In genomic region chr9:42920190-42920589, GRCm38 (mm10) we compare ENCODE assay signal across 18 mouse cellular contexts. TPM values are rescaled to one million over a fixed set of nuclear protein-coding genes. Genes with fewer than 3 reads are reported as not detected.
A peak's percentile ranks its signal among the peaks of the same experiment; 100 is the strongest.
DNase-seq lines count a peak whose midpoint lies in the region; ATAC-seq and TF ChIP-seq lines count a peak whose summit lies in the region.
"Had no signal": no experiment of that assay in that cellular context is flagged by ENCODE, and none has a peak within 500 bp of the region (broad histone marks: within the 10 kb centered on the region; RNA-seq: fewer than 3 reads in every experiment).

No protein-coding gene starts in this region.

- H3K4me2 ChIP-seq in heart, postnatal 0 days (ENCODE audit: low read depth, low read length) = no peak overlapping the region
- H3K4me2 ChIP-seq in stomach, postnatal 0 days (replicated peaks; ENCODE audit: low read depth) = no peak overlapping the region
- H3K4me2 ChIP-seq: embryonic facial prominence, embryonic 15.5 days; forebrain, embryonic 13.5 days; limb, embryonic 15.5 days; midbrain, embryonic 12.5 days; neural tube, embryonic 13.5 days had no signal

- TF ChIP-seq CTCF in heart, postnatal 0 days (IDR thresholded peaks at IDR 0.05; ENCODE audit: low read depth) = peak; percentile 15
- TF ChIP-seq CTCF in heart, adult 2 months (IDR thresholded peaks at IDR 0.05) = no peak
- peak; percentile 23 for TF ChIP-seq CTCF in left cerebral cortex, adult 2 months (IDR thresholded peaks at IDR 0.05)
- peak; percentile 43 for TF ChIP-seq CTCF in stomach, postnatal 0 days (IDR thresholded peaks at IDR 0.05; ENCODE audit: low read depth)

- no peak for TF ChIP-seq EP300 in heart, postnatal 0 days (IDR thresholded peaks at IDR 0.05; ENCODE audit: low read depth)
- TF ChIP-seq EP300 in heart, adult 2 months (IDR thresholded peaks at IDR 0.05; ENCODE audit: insufficient read depth, low read depth, low read length) = no peak
- no peak for TF ChIP-seq EP300 in stomach, postnatal 0 days (optimal IDR thresholded peaks at IDR 0.05)

- no peak overlapping the region for H3K9ac ChIP-seq in heart, postnatal 0 days (replicated peaks; ENCODE audit: low read depth, low read length)
- no peak overlapping the region for H3K9ac ChIP-seq in heart, adult 2 months (ENCODE audit: low read depth, low read length)
- H3K9ac ChIP-seq in stomach, postnatal 0 days (ENCODE audit: low read length) = no peak overlapping the region
- H3K9ac ChIP-seq: embryonic facial prominence, embryonic 15.5 days; forebrain, embryonic 13.5 days; limb, embryonic 15.5 days; midbrain, embryonic 12.5 days; neural tube, embryonic 13.5 days had no signal

- H3K79me2 ChIP-seq in heart, adult 2 months (replicated peaks; ENCODE audit: control insufficient read depth, insufficient read depth, low read length) = no peaks in the 10 kb centered on the region

- H3K27ac ChIP-seq in heart, postnatal 0 days (ENCODE audit: low read depth) = no peak overlapping the region
- H3K27ac ChIP-seq in heart, adult 2 months = no peak overlapping the region
- no peak overlapping the region for H3K27ac ChIP-seq in left cerebral cortex, adult 2 months
- no peak overlapping the region for H3K27ac ChIP-seq in stomach, postnatal 0 days (replicated peaks)
- H3K27ac ChIP-seq: embryonic facial prominence, embryonic 15.5 days; forebrain, embryonic 13.5 days; limb, embryonic 15.5 days; midbrain, embryonic 12.5 days; neural tube, embryonic 13.5 days had no signal

- no peaks in the 10 kb centered on the region for H3K4me1 ChIP-seq in heart, postnatal 0 days (ENCODE audit: control insufficient read depth, insufficient read depth)
- H3K4me1 ChIP-seq in heart, adult 2 months (ENCODE audit: control insufficient read depth, insufficient read depth, low read length) = no peaks in the 10 kb centered on the region
- H3K4me1 ChIP-seq in stomach, postnatal 0 days (replicated peaks; ENCODE audit: control insufficient read depth, insufficient read depth) = no peaks in the 10 kb centered on the region
- H3K4me1 ChIP-seq: embryonic facial prominence, embryonic 15.5 days had no signal

- ATAC-seq in heart, postnatal 0 days (ENCODE audit: insufficient read depth, low read depth) = no peak
- no peak for ATAC-seq in stomach, postnatal 0 days (ENCODE audit: low FRiP score, low TSS enrichment)
- ATAC-seq: forebrain, embryonic 13.5 days; intestine, embryonic 16.5 days had no signal

- H3K4me3 ChIP-seq in heart, postnatal 0 days (ENCODE audit: low read depth, low read length) = no peak overlapping the region
- no peak overlapping the region for H3K4me3 ChIP-seq in heart, adult 2 months
- no peak overlapping the region for H3K4me3 ChIP-seq in left cerebral cortex, adult 2 months
- no peak overlapping the region for H3K4me3 ChIP-seq in stomach, postnatal 0 days (ENCODE audit: low read depth, low read length)
- H3K4me3 ChIP-seq: embryonic facial prominence, embryonic 15.5 days; forebrain, embryonic 13.5 days; limb, embryonic 15.5 days; midbrain, embryonic 12.5 days; neural tube, embryonic 13.5 days had no signal

- intact Hi-C loops in heart, adult 2 months (cut with DNase I) = no loop called here
- intact Hi-C loops in left cerebral cortex, adult 2 months (cut with DNase I) = no loop called here

- H3K36me3 ChIP-seq in heart, postnatal 0 days (replicated peaks; ENCODE audit: control insufficient read depth, insufficient read depth, low read length) = no peaks in the 10 kb centered on the region
- no peaks in the 10 kb centered on the region for H3K36me3 ChIP-seq in heart, adult 2 months (ENCODE audit: control insufficient read depth, insufficient read depth, low read length)
- H3K36me3 ChIP-seq in stomach, postnatal 0 days (ENCODE audit: control insufficient read depth, insufficient read depth, low read length) = no peaks in the 10 kb centered on the region
- H3K36me3 ChIP-seq: embryonic facial prominence, embryonic 15.5 days; limb, embryonic 15.5 days; midbrain, embryonic 12.5 days; neural tube, embryonic 13.5 days had no signal

- DNase-seq in heart, postnatal 0 days (ENCODE audit: low spot score) = no peak
- no peak for DNase-seq in heart, adult 2 months
- DNase-seq in left cerebral cortex, adult 2 months (ENCODE audit: extremely low spot score in 1 of 2, low spot score in 2 of 2) = no peak
- no peak for DNase-seq in left cerebral cortex, adult 11 months (ENCODE audit: low spot score)
- peak; percentile 63 to 66 for DNase-seq in right cerebral cortex, postnatal 10 days (ENCODE audit: low spot score in 2 of 2)
- DNase-seq in right cerebral cortex, adult 18-20 months = no peak
- no peak for DNase-seq in stomach, postnatal 0 days (ENCODE audit: low spot score)
- DNase-seq in adrenal gland, postnatal 25 days = no peak
- DNase-seq: adrenal gland, adult 8-10 months; B cell, adult 2 months; heart, postnatal 36 days; lung, adult 2 months had no signal

- no peaks in the 10 kb centered on the region for H3K27me3 ChIP-seq in heart, postnatal 0 days (ENCODE audit: control insufficient read depth, insufficient read depth, low read length)
- no peaks in the 10 kb centered on the region for H3K27me3 ChIP-seq in heart, adult 2 months (ENCODE audit: control insufficient read depth, insufficient read depth, low read length)
- H3K27me3 ChIP-seq in stomach, postnatal 0 days (ENCODE audit: control insufficient read depth, insufficient read depth, low read length) = no peaks in the 10 kb centered on the region
- H3K27me3 ChIP-seq: embryonic facial prominence, embryonic 15.5 days; forebrain, embryonic 13.5 days; limb, embryonic 15.5 days; midbrain, embryonic 12.5 days; neural tube, embryonic 13.5 days had no signal

- TF ChIP-seq POLR2A in heart, adult 2 months (IDR thresholded peaks at IDR 0.05; ENCODE audit: insufficient read depth, low read depth, low read length) = no peak

- WGBS in heart, postnatal 0 days = 45% methylated on average over 7 of the region's 7 CpGs
- 50% methylated on average over 7 of the region's 7 CpGs for WGBS in heart, adult 2 months
- 53% methylated on average over 7 of the region's 7 CpGs for WGBS in stomach, postnatal 0 days

- H3K9me3 ChIP-seq in heart, postnatal 0 days (replicated peaks; ENCODE audit: control insufficient read depth, low read length) = no peaks in the 10 kb centered on the region
- no peaks in the 10 kb centered on the region for H3K9me3 ChIP-seq in stomach, postnatal 0 days (ENCODE audit: control insufficient read depth, low read length)
- H3K9me3 ChIP-seq: embryonic facial prominence, embryonic 15.5 days; forebrain, embryonic 13.5 days; limb, embryonic 15.5 days; midbrain, embryonic 12.5 days; neural tube, embryonic 13.5 days had no signal

RNA-seq across cellular contexts. Expression of gene Grik4, which starts 24.1 kb away (rescaled TPM):
- total RNA-seq in heart, postnatal 0 days (2014; rRNA removed; ENCODE audit: low replicate concordance) = not detected in 2 replicates
- 0.03 TPM in 2 replicates for polyA plus RNA-seq in heart, postnatal 0 days (2015; fragmentation: Nextera tagmentation; extraction: Ambion mirVana)
- under 1 TPM in 1 of 2 experiments, not detected in 1; 0.09 TPM for total RNA-seq in heart, adult 2 months (2021)
- 0.02 and 0.09 TPM in 2 replicates for polyA plus RNA-seq in heart, adult 2 months (2012; rRNA removed)
- total RNA-seq in left cerebral cortex, adult 2 months (2021) = 10 to 100 TPM; 17.7 to 18.3 TPM
- 0.10 and 0.19 TPM in 2 replicates for polyA plus RNA-seq in stomach, postnatal 0 days (2015; fragmentation: Nextera tagmentation; extraction: Ambion mirVana)
- 2.0 and 2.1 TPM in 2 replicates for total RNA-seq in adrenal gland, postnatal 25 days (2021)

Comparison
In these comparisons a context has a peak if more than half of its experiments do, and no peak if none do; other contexts are left out.
1. DNase-seq: peak in right cerebral cortex, postnatal 10 days (2 of 2); none in heart, postnatal 0 days (single experiment), heart, adult 2 months (0 of 2), left cerebral cortex, adult 2 months (0 of 2), left cerebral cortex, adult 11 months (single experiment), right cerebral cortex, adult 18-20 months (single experiment), stomach, postnatal 0 days (single experiment) and adrenal gland, postnatal 25 days (single experiment).